Mouse (Mus musculus) brain, adult 2 months (tissue): ENCODE measurements around the gene Olfr522.

ENCODE experiments used
- DNase-seq: peaks from one replicate; pipeline ENCODE4 v3.0.0; 2011; ENCODE audit warnings: low read depth, low spot score

The Olfr522 gene

DNA sequence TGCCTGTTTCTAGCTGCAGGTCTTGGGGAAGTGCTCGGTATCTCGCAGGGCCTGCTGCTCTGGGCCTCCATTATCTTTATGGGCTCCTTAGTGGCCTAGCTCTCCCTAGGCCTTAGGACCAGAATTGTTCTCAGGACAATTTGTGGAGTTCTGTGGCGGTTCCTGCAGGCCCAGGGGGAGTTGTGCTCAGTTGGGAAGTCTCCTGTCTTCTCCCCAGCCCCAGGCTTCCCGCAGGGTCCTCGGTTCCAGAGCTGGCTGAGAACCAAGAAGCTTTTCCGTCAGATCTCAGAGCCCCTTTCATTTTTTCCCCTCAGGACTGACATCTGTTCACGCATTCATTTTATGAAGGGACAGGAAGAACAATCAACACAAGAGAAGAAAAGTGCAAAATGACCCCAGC is at the start of gene Olfr522:
Gene Olfr522 (minus strand): TSS at position 101 of the 400 bp plus-strand sequence.
- no peak for DNase-seq

DNA sequence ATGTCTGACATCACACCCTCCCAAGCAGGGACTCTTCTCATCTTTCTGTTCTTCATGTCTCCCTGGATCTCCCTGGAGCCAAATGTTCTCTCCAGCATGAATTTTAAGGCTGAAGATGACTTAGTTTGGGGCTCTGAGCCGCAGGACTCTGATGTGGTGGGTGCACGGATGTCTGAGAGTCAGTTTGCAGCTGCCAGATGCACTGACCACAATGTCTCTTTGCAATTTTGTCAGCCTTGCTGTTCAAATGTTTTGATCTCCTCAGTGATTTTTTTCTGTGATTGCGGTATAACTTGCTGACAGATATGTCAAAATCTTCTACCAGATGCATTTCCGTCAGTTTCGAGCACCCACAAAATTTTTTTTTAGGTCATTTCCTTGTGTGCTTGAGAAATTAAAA is 49.3 kb upstream of the Olfr522 start:
- no peak for DNase-seq

DNA sequence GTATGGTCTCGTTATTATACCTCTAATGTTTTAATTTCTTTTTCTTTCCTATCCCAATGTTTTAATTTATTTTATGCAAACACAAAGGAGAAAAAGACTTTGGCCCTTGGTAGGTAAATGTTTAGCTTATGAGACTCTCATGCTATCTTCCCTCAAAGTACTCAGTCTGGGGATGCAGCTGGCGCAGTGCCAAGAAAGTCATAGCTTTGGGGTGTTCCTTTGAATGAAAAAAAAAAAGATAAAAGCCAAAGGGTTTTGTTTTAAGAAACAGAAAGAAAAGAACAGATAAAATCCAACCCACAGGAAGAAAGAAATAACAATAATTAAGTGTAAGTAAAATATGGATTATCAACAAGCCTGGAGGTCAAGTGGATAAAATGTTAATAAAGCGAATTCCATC is 44.1 kb upstream of the Olfr522 start:
- no peak for DNase-seq

DNA sequence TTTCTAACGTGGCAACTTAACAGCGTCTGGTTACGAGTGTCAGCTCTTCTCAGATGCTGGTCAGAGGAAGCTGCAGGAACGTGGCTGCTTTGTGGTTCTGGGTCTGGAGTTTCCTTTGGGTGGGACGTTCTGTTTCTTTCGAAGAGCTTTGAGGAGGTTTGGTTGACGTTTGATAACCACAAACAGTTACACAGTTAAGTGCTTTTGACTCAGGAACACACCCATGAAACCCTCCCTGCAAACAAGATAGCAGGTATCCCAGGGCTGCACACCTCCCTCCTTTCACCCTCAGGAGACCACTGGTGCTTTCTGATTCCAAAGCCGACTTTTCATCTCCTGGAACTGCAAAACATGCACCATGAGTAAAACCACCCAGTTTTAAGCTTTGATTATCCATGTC is 43.6 kb upstream of the Olfr522 start:
- no peak for DNase-seq

DNA sequence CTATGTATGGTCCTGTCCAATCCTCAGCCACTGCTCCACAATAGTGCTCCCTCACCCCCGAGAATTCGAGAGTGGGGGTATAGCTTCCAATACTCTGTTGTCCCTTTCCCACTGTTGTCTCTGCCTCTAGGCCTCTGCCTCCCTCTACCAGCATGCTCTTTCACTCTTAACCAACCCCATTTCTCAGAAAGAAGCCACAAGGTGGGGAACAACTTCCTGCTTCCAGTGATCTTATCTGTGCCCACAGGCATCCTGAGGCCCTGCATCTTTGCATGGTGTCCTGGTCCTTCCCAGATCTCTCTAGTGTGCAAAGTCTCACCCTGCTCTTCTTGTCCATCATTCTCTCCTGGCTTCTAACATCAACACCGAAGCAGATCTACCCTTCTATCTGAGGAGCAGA is 42.3 kb upstream of the Olfr522 start:
- DNase-seq, result no peak

DNA sequence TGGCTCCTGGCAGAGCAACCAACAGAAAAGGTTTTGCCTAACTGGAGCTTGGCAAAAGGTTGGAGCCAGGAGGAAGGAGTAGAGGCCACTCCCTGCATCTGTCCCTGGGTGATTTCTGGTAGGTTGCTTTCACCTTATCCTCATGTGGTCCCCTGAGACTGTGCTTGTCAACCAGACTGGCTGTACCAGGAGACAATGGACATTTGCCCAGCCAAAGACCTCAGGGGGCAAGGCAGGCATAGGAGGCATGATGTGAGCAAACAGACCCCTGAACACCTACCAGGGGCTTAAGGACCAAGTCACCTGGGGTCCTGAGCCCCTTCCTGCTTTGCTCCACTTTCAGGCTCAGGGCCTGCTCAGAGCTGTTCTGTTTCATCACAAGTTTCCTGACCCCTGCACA is 41.3 kb upstream of the Olfr522 start, which contains the start of gene Olfr524:
Gene Olfr524 (minus strand): TSS at position 101 of the 400 bp plus-strand sequence.
- DNase-seq, result no peak

DNA sequence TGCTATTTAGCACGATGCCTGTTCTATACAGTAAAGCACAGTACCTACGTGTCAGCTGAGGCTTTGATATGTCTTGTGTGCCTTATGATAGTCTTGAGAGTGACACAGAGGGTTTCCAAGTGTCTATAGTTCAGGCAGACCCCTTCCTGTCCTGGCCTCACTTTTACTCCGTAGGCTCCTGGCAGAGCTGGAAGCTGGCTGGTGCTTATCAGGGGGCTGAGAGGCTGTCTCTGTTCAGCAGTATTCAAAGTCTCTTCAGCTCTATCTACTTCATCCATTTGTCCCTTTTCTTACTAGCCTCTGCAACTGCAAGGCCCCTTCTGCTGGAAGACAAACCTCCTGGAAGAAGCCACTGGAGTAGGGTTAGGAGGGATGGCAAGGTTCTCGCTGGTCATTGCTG is 36.5 kb upstream of the Olfr522 start:
- DNase-seq, result no peak

DNA sequence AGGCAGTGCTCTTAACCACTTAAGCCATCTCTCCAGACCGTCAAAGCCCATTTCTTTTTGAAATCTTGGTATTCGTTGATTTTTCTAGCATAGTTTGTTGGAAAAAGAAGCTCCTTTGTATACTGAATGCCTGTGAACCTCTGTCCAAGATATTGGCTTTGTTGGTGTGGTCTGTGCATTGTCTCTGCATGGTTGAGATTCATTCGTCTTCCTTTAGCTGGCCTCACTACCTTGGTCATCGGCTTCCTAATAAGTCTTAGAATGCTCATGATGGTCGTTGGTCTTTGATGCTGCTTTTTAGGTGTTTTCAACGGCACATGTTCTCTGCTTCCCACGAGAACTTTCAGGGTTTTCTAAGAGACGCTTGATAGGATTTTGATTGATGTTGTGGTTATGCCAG is 31.4 kb upstream of the Olfr522 start:
- DNase-seq, result no peak

DNA sequence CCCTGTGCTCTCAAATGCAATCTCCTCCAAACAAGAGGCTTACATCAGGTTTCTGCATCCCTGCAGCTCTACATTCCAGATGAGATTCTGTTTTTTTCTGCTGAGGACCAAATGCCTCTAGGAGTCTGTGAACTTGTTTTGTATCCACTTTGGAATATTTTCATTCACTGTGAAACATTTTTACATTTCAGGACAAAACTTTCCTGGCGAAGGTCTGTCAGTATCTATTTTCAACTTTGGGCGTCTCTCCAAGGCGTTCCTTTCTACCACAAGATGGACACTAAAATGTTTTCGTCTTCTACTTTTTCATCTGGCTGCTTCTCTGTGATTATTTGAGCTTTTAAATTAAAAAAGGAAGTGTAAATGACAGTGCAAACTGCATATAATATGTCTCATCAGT is 29.5 kb upstream of the Olfr522 start:
- DNase-seq, result peak; percentile 68

DNA sequence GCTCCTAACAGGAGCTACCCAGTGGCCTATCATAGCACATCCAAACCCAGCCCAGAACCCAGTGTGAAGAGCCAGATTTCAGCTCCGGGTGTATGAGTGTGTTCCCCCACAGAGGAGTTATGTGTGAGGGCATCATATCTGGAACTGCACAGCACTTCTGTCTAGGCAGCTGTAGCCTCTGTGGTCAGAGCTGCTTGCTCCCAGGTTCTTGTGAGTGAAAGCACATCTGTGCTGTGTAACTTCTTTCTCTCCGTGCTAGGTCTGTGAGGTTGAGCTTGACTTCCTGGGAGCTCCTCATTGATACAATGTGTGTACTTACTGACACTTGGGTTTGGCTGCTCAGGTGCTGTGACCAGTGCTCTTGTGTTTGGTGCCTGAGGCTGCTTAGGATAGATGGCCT is 28.3 kb upstream of the Olfr522 start:
- DNase-seq, result no peak

DNA sequence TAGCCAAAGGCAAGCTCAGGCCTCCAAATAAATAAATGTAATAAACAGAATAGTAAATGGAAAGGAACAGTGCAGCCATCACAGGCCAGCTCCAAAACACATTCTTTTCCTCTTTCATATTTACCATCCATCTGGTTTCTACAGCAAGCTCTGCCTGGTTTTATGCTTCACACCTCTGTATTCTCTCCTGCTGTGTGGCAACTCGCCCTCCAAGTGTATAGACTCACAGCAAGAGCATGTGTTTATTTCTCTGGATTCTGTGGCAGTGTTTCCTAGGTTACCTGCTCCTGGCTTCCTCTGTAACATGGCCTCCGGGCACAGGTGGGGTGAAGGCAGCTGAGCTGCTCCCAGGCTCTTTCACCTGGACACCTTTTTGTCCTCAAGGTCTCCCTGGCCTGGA is 27.9 kb upstream of the Olfr522 start:
- DNase-seq, result peak; percentile 51

DNA sequence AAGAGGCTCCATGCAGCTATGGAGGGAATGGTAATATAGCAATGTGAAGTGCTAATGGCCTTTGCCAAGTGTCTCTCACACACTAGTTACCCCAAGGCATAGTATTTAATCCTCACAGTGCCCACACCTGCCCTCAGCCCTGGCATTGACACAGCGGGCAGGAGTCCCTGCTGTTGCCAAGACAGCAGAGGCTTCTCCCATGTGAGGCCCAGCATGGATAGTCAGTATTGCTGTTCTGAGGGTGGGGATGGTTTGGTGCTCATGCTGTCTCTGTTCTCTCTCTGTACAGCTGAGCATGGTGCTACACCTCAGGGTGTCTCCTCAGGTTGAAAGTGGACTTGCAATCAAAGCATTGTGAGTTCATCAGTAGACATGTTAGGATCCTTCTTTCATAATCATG is 25.9 kb upstream of the Olfr522 start:
- DNase-seq, result no peak

DNA sequence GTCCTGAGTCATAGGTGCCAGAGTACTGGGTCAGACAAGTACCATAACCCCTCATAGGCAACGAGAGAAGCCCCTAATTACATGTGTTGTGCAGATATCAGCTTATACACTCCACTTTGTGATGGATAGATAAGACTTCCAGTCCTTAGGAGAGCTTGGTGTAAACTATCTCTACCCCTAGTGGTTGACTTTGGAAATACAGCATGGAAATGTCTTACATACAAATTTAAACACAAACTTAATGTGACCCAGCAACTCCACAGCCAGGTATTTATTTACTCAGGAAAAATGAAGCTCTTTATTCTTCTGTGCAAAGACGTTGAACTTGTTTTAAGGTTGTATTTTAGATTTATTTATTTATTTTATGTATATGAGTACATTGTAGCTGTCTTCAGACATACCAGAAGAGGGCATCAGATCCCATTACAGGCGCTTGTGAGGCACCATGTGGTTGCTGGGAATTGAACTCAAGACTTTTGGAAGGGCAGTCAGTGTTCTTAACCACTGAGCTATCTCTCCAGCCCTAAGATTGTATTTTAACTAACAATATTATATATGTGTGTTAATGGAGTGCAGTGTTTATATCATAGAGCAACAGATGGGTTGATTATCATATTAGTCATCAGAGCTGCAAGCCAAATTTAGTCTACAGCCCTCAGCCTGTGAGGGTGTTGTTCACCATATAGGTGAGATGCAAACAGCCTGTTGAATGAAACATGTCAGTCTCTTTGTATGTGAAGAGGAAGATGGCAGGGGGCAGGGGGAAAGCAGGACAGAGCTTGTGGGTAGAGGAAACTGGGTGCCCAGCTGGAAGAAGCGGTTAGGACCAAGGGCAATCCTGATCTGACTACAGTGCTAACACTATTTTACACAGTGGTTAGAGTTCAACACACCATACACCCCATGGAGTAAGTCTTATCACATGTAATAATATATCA is 24.1 kb upstream of the Olfr522 start:
- DNase-seq, result peak; percentile 67

DNA sequence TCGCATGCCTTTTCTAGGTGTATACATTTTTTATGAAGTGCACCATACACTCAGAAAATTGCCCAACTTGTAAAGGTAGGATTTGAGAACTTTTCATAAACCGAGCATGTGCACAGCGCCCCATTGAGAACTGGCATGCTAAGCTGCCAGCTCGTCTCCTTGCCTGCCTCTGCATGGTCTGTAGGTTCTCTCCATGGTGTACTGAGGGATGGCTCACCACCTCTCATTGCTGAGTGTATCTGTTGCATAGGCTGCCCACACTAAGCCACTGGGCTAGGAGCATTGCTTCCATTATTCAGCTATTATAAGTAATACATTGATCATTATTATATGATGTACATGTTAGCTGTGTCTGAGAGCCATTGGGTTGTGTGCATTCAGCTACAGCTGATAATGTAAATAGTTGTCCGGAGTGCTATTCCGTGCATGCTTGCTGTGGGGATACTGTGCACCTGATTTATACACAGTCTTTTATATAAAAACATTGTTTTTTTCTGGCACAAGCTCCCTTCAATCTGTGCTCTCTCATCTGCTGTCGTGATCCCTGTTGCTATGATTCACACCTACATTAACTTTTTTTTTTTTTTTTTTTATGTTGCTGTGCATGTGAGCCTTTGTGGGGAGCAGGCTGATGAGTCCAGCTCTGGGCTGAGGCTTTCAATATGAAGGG is 23.3 kb upstream of the Olfr522 start:
- peak; percentile 52 for DNase-seq

DNA sequence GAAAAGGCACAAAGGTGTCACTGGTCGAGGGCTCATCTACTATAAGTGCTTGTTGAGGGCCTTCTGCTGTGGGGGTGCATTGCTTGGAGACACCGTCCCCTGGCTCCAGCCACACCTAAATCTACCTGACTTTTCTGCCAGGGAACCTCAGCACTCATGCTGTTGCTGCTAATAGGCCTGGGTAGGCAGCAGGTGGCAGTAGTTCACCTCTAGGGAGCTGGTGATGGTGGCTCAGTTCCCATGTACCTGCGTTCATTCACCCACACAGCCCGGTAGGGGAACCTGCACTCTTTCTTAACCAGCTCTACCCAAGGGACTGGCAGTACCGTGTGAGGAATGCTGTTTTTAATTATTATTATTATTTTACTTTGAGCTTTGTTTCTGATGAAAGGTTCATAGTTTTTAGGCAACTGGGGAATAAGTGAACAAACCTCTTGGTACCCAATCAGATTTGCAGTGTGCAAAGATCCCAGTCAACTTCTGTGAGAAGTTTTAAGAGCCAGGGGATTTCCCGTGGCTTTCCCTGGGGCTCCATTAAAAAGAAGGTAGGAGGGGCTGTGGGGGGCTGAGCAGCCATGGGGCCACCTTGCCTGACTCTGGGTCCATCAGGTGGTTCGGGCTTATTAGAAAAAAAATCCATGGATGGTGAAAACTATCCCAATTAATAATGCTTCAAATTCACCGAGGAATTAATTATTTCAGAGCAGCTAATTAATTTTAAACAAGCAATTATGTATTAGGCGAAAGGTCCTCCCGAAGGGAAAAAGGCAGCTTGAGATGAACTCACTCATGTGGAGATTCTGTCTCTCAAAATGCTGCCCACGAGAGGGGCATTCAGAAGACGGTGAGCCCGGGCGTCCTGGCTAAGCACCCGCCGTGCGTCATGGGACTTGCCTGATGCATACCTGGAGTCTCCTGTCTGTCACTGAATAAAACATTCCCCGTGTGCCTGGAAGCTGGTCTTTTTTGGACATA is 22.4 kb upstream of the Olfr522 start:
- peak; percentile 72 for DNase-seq

DNA sequence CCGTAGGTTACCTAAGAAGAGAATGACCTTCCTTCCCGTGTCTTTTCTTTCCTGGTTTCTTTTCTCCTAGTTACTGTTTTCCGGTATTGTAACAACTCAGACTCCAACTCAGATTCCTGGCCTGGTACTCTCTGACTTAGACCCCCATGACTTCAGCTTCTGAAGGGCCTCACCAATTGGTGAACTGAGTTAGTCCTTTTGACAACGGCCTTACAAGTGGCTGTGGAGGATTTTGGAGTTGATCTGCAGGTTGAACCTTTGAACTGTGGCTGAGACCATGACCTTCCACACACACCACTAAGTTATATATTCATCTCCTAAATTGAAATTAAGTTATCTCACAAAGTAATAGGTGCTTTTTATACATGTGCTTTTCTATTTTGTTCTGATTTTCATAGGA is 19.6 kb upstream of the Olfr522 start:
- no peak for DNase-seq

DNA sequence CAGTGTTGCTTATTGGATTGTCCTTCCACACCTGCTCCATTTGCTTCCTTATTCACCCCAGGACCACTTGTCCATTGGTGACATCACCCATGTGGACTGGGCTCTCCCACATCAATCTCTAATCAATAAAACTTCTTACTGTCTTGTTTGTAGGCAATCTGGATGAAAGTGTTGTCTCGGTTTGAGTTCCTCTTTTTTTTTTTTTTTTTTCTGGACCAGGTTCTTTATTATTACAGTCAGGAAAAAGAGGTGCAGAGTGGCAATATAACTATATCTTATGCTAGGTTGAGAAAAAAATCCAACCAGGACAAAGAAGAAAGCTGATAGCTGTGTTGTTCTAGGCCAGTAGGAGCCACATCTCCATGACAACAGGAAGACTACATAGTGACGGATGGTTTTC is 16.1 kb upstream of the Olfr522 start:
- no peak for DNase-seq

DNA sequence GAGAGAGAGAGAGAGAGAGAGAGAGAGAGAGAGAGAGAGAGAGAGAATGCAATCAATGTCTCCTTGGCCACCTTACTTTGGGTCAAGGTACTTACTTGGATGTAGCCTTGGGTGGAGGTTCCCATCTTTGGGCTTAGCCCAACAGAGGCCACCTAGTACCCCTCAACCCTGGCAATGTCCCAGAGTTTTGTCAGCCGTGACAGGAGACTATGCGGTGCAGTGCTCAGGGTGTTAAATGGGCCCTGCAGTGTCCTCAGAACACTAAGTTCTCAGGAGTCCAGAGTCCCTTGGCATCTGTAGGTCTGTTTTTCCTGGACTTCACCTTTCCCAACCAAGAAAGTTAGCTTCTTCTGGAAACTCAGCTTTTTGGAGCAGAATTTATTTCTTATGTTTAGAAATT is 14.6 kb upstream of the Olfr522 start:
- no peak for DNase-seq

DNA sequence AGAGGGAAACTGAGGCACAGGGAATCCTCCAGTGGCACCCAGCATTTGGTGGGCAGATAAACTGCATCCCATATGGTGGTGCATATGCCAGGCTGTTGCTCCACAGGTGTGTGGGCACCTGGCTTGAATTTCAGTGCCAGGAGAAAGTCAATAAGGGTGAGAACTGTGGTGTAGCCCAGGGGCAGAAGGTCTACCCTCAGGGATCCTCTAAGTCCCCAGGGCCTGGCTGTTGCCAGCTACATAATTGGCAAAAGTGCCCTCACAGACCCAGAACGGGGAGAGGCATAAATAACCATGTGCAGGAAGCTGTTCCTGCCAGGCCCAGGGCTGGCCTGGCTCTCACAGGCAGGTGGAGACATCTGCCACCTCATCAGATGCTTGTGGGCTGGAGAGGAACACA is 8.4 kb upstream of the Olfr522 start, which contains the start of gene Olfr523:
Gene Olfr523 (plus strand): TSS at position 282 of the 400 bp plus-strand sequence.
- DNase-seq, result peak; percentile 79

DNA sequence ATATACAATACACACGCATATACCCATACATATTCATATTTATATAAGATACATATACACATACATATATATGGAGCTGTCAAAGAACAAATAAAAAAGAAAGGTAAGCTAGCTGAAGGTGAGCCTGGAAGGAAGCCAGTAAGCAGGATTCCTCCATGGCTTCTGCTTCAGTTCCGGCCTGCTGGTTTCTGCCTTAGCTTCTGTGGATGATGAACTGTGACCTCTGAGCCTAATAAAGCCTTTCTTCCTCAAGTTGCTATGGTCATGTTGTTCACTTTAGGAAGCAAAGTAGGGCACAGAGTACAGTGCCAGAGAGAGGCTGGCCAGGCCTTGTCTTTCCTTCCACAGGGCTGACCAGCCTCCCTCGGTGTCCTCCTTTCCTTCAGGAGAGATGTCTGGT is 6.3 kb upstream of the Olfr522 start:
- no peak for DNase-seq

DNA sequence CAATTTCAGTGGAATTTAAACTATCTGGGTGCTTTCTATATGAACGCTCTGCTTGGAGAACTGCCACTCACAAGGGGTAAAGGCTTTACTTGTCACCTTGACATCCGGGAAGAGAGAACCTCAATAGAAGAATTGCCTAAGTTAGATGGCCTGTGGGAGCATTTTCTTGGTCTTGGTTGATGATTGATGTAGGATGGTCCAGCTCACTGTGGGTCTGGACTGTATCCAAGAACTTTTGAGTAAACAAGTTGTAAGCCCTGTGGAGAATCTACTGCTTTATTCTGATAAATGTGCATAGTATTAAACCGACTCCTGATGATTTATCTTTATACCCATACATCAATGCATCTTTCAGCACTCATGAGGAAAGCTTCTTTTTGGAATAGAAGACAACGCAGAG is 4.8 kb upstream of the Olfr522 start:
- no peak for DNase-seq

DNA sequence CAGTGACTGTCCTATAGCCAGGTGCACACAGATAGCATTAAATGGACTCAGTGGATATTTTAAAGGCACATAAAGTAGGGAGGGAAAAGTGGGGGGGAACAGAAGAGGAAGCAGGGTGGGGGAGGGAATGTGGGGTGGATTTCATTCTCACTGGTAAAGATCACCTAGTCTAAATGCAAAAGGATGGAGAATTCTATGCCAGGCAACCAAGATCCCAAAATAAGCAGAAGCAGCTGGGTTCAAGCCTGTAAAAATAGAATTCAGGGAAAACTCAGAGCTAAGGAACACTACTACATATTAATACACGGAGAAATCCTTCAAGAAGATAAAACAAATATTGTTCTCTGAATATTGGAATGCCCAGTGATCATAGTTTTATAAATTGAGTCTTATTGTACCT is 3.4 kb upstream of the Olfr522 start:
- DNase-seq, result peak; percentile 71
